In the genomic region with DNA sequence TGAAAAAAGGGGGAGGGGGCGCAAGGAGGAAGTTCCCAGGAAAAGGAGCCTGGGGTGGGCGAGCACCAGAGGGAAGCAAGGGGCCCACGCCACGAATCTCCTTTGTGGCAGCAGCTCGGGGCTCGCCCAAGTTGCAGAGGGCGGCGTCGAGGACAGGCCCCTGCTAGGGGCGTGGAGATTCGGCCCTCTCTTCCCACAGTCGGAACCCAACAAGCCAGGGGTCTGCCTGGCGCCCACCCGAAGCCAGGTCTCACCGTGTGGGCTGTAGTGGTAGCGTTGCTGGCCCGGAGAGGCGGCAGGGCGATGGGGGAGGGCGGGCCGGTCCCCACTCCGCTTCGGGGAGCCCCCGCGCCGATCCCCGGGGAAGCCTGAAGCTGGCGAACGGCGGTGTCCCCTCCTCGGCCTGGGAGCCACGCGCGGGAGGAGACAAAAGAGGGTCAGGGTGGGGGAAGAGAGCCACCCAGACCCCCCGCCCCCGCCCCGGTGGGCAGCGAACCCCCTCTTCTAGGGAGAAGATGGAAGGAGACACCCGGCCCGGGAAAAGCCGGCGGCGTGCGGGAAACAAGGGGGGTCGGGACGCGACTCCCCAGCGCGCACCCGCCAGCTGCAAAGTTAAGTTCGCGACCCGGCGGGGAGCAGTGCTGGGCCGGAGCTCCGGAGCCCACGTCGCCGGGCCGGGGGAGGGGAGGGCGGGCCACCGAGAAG, we compare ENCODE assay signal across 1 mouse cellular context.
TF ChIP-seq lines count a peak whose summit lies in the region.

No protein-coding gene starts in this region.

TF ChIP-seq in MEL, 35 proteins besides CTCF, POLR2A, EP300 and RAD21:
- TF ChIP-seq BHLHE40 (IDR thresholded peaks at IDR 0.05; ENCODE audit: borderline replicate concordance, low read depth, low read length) (no peak), MAZ (IDR thresholded peaks at IDR 0.05; ENCODE audit: low read depth, low read length) (no peak), POLR2AphosphoS2 (IDR thresholded peaks at IDR 0.05; ENCODE audit: low read length) (no peak)
